Mouse (Mus musculus) thymus, postnatal 0 days (tissue): ENCODE measurements at regions not wholly inside any gene's neighbourhood (a gene's known extent, or its start where the extent isn't known, plus 50 kb on each side); places are given as distances from the start of the nearest gene placed in this dataset.

Experiments used
- DNase-seq: peaks from one replicate; pipeline ENCODE4 v3.0.0-alpha.2; 2015; ENCODE audit warnings: low spot score

DNA sequence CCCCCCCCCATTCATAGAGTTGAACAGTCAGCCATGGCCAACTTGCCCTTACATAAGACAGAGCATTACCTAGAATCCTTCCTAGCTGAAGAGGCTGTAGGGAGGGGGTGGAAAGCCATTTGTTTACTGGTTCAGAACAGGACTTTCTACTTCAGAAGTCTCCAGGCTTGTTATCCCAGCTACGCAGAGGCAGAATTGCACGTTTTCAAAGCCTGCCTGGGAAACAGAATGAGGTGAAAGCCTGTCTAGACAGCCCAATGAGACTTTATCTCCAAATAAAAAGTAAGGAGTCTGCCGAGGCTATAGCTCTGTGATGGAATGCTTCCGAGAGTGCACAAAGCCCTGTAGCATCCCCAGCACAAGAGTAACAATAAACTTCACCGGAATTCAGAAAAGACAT lies 71.1 kb upstream of the Irf2bp2 start:
- DNase-seq: no peak

DNA sequence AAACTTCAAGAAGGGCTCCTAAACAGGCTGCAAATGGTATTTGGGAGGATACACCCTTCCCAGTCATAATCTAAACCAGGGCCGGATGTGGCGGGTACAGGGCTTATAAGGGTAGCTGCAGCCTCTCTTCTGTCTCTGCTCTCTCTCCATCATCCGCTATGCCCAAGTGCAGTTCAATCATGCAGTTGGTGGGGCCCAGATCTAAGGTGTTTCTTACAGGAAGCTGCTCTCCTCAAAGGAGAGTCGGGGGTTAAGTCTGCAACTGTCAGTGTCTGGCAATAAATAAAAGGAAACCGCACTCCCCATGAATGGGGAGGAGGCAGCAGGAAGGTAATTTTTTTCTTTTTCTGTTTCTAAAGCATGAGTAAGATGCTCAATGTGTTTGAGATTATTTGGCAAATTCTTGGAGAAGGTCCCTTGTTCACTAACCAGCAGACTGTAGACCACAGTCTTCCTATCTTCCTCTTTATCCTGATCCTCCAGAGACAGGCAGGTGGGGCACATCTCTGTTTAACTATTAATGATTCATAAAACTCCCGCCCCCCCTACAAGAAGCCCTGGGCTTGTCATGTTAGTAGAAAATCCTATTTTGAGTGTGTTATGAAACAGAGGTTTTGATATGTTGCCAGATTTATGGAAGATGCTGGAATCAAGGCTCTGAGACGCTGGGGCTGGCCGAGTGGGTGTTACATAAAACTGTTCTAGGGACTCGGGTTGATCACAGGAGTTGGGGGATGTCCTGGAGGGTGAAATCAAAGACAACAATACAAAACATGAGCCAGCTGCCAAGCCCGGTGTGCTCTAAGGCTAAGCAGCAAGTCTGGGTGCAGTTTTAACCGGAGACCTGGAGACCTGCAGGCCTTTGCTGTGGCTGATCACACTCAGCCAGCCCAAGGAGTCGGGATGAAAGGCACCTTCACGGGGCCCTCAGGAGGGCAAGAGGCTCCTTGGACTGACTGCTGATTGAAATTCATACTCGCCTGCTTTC lies 69.3 kb upstream of the Irf2bp2 start:
- DNase-seq: peak; percentile 93

DNA sequence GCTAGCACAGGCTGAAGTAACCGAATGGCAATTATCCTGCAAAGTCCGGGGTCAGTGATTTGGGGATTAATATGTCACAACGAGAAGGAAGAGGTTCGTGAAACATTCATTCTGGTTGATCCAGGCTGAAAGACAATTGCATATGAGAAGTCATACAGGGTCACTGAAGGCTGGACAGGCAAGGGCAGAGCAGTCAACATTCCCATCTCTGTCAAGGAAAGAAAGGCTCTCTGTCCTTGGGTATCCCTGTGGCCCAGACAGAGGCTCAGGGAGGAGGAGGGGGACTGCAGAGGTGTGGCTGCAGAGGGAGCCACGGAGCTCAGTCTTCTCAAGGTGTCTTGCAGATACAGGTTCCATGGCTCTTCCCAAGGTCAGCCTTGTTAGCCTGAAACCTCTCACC lies 68.4 kb upstream of the Irf2bp2 start:
- no peak for DNase-seq

DNA sequence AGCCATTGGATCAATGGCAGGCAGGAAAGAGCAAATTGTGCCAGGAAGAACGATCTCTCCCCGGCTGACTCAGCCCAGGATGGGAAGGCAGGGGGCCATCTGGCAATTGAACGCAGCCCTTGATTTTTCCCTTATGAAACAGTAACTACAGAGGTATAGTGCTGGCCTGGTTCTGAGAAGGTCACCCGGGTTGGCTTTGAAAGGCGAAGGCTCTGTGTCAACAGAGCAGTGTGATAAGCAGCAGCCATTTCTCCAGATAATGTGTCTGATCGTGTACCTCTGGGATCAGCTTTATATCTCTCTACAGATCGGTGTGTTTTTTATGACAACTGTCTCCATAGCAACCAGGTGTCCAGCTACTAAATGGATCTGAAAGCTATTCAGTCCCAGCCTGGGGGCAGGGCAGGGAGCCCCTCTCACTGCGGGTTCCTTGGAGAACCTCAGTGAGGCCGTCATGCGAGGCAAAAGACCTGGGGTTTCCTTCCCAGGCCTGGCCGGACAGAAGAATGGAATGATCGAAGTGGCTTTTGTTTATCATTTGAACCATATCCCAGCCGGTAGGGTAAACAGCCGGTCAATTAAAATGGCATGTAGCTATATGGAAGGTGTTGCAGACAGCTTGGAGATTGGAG lies 67.8 kb upstream of the Irf2bp2 start:
- no peak for DNase-seq

DNA sequence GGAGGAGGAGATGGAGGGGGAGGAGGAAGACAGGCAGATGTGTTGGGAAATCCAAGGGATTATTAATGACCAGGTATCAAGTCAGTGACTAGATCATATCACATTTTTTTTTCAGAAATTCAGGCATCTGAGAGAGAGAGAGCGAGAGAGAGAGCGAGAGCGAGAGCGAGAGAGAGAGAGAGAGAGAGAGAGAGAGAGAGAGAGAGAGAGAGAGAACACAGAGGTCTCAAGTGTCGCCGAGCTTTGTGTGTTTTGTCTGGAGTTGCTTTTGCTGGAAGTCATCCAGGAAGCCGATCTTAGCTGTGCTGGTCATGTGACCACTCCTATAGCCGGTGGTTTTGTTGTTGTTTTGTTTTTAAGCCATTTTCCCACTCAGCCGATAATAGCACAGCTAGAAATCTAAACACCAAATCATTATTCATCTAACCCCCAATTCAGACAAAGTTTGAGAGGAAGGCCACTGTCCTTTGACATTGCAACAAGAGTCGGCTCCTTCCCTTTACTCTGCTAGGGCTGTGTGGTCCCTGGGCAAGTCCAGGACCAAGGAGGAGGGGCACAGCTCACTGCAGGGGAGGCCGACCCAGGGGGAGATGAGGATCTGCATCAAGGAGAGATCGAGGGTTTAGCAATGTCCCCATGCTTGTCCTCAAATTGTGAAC lies 67.0 kb upstream of the Irf2bp2 start:
- DNase-seq: no peak

DNA sequence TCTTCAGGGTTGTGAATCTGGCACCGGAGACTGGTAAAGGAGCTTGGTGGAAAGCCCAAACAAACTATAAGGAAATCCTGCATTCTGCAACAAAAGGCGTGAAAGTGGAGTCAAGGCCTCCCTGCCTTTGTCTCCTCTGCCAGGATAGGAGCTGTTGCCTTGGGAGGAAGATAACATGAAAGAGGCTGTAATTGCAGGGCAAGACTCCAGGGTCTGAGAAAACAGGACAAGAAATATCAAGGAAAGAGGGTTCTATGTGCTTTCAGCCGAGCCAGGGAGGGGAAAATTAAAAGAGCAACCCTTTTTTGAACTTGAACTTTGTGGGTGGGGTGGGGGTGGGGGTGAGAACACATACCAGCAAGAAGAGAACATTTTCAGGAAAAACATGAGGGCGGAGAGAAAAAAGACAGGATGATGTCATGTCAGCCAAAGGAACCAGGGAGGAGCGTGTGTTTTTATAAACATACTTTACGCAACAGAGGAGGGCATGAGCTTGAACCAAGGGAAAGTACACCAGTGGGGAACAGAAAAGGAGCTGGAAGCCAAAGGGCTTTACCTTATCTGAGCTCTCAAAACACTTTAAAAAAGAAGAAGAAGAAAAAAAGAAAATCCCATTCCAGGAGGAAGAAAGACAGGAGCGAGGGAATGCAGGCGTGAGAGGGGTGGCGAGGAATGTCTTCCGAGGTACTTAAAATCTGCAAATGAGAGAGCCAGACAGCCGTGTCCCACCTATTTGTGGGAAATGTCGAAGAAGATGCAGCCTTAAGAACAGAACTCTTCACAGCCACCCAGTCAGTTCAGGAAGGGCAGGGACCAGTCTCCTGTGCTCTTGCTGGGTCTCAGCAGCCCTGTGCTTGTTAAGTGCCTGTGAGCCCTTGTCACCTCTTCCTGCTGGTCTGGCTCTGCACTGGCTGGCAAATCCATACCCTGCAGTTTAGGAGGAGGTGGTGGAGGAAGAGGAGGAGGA lies 66.2 kb upstream of the Irf2bp2 start:
- DNase-seq: peak; percentile 37

DNA sequence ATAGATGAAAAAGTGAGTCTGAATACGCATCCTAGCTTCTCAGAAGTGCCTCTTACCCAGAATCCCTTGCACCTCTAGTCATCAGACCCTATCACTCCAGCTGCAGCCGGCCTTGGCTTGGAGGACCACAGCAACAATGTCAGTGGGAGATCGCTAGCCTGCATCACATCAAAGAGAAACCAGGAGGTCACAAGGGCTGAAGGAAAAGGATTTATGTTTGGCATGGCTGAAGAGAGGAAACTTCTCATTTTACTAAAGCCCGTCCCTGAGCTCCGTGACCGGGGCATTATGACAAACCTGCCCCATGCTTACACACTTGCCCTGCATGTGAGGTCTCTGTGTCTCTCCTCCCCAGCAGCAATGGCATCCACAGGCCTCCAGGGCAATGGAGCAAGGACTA lies 63.8 kb upstream of the Irf2bp2 start:
- DNase-seq: no peak

DNA sequence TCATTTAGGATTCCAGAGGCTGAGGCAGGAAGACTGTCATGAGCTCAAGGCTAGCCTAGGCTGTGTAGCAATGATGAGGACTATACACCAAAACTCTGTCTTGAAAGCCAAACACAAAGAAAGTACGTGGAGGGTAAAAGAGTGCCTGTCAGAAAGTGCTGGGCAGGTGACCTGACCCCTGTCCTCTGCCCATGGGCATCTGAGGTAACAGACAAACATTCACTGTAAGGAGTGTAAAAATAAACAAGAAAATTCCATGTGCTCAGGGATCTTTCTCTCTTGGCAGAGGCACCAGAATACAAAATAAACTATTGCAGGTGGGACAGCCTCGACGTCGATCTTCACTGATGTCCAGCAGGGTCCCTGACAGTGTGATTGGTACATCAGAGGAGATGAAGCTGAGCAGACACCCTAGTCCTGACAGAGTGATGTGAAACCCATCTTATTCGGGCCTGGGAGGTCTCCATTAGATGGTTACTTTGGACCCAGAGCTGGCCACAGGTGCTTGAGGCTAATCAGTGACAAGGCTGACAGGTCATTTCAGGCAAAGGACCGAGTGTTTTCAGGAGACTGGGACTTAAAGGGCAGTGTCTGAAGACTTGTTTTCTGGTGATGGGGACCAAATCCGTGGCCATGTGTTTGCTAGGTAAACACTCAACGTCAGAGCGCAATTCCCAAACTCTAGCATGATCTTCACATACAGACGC lies 62.9 kb upstream of the Irf2bp2 start:
- DNase-seq: no peak

DNA sequence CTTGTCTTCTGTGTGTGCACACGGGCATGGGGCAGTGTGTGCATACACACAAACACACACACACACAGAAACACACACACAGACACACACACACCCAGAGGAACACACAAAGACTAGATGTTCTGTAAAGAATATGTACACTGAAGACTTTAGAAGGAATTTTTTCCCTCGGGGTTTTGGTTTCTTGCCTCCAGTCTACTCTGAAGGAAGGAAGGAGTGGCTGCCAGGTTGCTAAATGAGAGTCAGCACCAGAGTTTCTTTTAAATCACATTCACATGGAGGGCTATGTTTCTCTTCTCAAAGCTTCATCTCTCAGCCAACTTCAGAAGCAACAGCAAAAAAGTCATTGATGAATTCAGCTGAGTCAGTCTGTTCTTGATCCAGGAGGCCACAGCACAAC lies 61.8 kb upstream of the Irf2bp2 start:
- DNase-seq: no peak

DNA sequence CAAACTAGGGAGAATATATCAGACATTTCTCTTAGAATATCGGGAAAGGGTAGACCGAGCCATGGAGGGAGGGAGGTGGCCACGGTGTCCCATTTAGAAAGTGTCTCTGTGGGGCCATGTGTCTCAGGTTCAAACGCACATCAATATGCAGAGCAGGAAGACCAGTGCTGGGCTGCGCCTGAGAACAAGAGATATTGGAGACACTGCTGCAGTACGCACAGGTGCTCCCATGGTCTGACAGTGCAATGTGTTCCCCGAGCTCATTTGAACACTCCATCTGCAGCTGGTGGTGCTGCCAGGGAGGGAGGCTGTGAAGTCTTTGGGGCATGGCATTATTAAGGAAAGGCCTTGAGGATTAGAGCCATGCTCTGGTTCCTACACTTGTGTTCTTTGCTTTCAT lies 60.6 kb upstream of the Irf2bp2 start:
- peak; percentile 65 for DNase-seq

DNA sequence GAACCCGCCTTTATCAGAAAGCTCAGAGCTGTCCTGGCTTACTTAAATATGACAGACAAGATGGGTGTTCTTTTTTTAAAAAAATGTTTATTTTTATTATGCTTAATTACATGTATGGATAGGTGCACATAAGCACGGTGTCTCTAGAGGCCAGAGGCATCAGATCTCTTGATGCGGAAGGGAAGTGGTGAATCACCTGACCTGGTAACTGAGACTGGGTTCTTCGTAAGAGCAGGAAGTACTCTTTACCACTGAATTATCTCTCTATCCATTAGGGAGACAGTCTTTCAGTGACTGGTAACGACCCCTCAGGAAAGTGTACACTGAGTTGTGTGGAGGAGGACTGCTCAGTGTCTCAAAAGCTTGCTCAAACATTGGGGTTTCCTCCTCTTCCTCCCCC lies 58.4 kb upstream of the Irf2bp2 start:
- DNase-seq: peak; percentile 56

DNA sequence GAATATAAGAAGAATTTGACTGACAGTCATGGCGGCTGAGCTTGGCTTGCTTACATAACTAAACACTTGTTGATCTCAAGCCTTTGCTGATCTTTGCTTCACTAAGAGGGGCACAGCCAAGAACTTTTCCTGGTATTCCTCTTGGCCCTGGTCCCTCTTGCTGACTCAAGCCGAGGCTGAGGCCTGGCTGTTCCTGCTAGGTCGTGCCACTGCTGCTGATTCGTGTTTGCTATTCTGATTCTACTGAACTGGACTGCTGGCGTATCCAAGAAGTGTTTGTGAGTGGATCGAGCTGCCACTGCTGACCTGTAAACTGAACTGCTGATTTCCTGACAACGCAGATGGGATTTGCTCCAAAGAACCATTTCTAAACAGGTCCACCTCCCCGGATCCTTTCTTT lies 57.2 kb upstream of the Irf2bp2 start:
- DNase-seq: no peak

DNA sequence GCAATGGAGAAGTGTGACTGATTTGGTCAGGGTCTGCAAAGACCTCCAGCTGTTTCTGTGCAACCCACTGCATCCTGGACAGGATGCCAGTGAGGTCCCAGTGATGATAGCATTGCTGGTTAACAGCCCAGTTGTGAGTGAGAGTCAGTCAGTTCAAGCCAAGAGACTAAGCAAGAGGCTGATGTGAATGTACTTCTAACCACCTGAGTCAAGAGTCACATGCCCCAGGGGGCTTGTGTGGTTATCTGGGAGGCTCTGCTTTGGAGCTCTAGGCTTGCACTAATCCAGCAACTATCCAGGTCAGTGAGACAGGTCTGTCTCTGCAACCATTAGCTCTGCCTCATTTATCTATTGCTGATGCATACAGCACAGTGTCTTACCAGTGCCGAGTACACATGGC lies 55.5 kb upstream of the Irf2bp2 start:
- no peak for DNase-seq

DNA sequence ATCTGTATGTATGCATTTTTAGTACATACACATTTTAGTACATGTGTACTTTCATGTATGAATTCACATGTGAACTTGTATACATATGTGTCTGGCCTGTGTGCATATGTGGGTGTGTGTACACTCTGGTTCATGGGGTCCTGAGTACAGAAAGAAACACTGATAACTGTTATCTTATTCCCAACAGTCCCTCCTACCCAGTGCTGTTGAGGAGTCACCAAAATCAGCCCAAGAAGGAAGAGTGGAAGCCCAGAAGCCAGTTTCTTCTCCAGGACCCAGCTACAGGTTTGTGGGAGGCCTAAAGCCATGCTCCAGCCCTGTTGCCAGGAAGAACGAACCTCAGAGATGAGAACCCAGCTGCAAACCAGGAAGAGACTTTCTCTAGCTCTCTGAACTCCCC lies 53.6 kb upstream of the Irf2bp2 start:
- DNase-seq: no peak

DNA sequence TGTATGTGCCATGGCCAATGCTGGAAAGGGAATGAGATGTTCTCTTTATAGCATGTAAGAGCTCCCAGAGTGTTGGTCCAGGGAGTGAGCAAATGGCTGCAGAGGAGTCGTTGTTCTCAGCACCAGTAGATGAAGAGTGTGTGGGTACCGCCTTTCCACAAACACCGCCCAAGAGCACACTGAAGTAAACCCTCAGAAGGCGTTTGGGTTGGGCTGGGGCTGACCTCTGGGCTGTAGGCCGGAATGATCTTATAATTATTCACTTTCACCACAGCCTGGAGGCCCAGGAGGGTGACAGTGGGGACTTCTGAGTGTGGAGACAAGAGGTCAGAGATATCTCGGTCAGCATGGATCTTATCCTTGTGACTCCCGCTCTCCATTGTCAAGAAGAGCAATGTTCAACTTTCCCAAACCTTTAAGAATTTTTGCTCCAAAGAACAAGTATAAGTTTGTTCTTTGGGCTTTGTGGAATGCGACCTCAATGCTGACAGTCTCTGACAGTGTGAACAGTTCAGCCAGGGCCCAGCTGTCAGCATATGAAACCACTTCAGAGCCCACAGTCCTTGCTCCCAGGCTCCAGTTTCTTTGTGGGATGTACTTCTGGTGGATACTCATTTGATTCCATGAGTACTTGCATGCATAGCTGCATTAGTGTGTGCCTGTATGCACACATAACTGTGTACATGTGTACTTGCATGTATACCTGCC lies 53.0 kb upstream of the Irf2bp2 start:
- no peak for DNase-seq

DNA sequence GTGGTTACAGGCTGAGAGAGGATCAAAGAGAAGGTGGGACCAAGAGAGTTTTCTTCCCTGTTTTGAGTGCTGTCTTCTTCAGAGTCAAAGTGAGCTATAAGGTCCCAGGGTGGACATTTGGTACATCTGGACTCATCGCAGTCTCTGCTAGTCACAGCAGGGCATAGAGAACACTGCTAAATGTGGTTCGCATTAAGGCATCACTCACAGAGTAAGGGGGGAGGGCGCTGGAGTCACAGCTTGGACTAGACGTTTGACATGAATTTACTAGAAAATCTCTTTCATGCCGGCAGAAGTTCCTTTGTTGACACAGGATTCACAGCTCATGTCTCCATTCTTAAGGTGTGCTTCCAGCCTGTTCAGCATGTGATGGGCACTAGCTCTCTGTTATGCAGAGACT lies 50.4 kb upstream of the Irf2bp2 start:
- DNase-seq: no peak
